Mouse (Mus musculus) adrenal gland, adult 8-10 months (tissue): ENCODE results near the gene Col4a3bp. TPM values are rescaled to one million over a fixed set of nuclear protein-coding genes. Genes with fewer than 3 reads are reported as not detected.

Experiments used
- DNase-seq: peaks from one replicate; pipeline ENCODE4 v3.0.0; 2022
- total RNA-seq, 4 experiments: library from RNA; stranded (reverse); gene quantifications; 2 replicates each; pipeline ENCODE4 v1.2.4; 2022

Col4a3bp gene
- 100 to 1,000 TPM in 2 of 4 experiments, 10 to 100 TPM in 2; 91.6 to 134 (median 104) TPM for total RNA-seq

DNA sequence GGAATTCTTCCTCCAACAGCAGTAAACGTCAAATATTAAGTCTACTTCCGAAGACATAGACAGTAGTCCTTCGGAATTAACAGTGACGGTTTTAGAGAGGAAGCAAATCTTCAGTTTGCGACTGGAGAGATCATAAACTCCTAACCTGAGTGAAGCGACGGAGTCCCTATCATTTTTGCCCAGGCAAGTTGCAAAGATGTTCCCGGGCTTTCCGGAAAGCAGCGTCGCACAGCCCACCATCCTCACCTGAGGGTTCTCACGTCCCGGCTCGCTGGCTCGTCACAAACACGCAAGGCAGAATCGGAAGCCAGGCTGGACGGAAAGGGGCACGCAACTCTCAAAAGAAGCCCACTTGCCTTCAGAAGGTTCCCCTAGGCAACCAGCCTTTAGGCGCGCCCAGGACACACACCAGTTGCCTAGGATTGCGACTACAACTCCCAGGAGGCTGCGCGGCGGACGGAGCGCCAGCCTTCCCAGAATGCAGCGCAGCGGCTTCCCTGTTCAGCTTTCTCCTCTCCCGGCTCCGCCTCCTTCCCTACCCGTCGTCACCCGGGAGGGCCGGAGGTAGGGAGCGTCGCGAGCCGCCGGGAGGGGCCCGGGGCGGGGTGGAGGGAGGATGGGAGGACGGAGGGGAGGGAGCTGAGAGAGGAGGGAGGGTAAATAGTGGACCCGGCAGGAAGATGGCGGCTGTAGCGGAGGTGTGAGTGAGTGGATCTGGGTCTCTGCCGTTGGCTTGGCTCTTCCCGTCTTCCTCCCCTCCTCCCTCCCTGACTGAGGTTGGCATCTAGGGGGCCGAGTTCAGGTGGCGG lies at the start of gene Col4a3bp, which contains the start of gene Polk:
Gene Col4a3bp (plus strand): TSS at position 538 of the 809 bp plus-strand sequence.
Gene Polk (minus strand): TSS at position 499 of the 809 bp plus-strand sequence.
- peak; percentile 97 for DNase-seq

GRCm38 (mm10) chr13:96496630-96497029 lies 45.8 kb upstream of the Col4a3bp start:
- no peak for DNase-seq

DNA sequence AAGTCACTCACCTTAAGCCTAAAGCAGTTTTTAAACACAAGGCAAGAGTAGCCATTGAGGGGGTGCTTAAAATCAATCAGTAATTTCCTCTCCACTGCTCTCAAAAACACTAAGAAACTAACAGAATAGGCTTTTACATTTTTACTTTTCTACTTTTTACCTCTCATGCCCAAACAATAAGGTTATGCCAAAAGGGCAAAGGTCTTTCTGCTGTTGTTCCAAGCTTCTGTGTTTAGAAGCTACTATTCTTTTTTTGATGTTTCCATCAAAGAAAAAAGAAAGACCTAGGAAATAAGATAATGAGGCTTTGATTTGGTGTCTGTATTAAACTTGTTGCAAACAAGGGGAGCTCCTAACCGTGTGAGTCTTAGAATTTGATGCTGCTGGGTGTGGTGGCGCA lies 42.5 kb upstream of the Col4a3bp start:
- DNase-seq = no peak

DNA sequence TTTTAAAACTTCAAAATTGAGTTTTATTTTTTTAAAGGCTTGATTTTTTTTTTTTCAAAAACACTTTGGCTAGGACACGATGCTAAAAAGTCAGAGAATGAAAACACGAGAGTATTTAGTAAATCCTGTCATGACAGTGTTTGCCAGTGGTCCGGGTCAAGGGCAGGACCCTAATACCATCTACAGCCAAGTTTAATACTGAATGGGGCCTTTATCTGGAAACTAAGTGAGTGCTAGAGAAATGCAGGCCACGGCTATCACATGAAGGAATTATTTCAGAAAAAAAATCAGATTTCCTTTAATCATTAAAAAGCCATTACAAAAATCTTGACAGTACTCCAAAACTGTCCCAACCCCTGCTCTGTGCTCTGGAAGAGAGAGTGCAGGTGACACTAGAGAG lies 36.8 kb upstream of the Col4a3bp start:
- no peak for DNase-seq

DNA sequence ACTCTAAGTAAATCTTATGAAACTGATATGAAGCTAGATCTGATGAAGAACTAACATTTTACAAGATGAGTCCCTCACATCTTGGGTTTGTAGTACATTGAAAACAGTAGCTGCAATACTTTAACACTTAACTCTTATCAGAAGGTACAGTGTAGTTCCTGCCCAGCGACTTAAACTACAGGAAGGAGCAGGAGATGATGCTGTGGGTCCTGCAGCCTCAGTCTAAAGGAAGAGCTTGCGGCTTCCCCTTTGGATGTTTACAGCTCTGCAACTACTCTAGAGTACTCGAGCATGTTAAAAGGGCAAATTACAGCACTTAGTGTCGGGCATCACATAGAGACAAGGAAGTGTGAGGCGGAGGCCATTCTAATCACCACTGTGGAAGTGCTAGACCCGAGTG lies 36.1 kb upstream of the Col4a3bp start:
- no peak for DNase-seq

GRCm38 (mm10) chr13:96507541-96507940 lies 34.9 kb upstream of the Col4a3bp start:
- no peak for DNase-seq

- DNase-seq = peak; percentile 54
These were observed 31.8 kb upstream of the Col4a3bp start for GRCm38 (mm10) chr13:96510635-96511034.

DNA sequence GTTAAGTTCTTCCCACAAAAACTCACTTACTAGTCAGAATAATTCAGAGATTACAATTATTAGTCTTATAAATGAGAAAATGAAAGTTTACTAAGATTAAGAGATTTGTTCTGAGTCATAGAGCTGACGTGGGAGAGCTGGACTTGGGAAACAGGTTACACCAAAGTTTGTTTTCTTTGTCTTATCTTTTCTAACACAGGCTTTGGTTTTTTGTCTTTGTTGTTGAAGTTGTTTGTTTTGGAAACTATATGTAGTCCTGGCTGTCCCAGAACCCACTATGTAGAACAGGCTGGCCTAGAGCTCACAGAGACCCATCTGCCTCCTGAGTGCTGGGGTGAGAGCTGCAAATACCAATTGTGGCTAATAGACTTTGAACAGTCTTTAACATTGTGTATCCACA lies 31.2 kb upstream of the Col4a3bp start:
- DNase-seq = no peak

DNA sequence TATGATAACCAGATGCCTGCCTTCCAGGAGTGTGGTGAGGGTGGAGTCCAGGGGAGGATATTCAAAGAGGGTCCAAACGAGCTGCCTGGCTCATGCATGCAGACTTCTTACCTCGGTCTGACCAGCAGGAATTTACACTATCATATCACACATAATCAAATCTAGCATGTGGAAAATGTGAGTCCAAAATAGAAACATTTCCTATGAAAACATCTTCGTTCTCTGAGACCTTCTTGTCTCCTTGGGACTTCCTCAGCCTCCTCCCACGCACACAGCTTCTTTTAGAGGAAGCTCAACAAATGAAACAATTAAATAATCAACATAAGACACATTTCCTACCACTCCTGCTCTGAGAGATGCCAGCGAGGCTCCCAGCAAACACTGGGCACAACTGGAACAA lies 30.5 kb upstream of the Col4a3bp start:
- no peak for DNase-seq

DNA sequence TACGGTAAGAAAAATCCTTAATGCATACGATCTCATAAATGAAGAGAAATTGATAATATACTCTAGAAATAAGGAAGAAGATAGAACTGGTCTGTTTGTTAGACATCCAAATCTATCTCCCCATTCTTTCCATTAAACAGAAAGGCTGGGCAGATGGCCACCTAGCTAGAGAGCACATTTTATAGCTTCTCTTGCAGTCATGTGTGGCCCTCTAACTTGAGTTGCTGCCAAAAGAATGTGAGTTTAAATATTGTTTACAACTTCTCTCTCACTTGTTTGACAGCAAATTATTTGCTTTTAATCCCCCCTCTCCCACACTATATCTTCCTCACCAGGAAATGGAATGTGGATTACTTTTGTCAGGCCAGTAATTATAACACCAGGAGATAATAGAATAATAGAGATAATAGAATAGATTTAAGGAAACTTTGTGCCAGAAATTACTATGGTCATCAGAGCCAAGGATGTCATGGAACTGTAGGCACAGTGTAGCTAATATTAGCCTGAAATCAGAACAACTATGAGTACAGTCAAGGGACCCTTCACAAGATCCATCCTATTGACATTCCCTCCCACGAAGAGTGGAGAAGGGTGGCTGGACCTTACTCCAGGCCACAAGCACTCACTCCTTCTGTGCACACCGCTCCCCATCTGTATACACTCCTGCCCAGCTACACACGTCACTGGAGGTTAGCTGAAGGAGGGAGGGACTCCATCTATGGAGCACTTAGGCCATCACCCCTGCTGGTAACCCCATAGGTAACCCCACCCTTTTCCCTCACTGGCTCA lies 28.1 kb upstream of the Col4a3bp start:
- no peak for DNase-seq

- DNase-seq = no peak
These were observed 26.2 kb upstream of the Col4a3bp start for GRCm38 (mm10) chr13:96516249-96516648.

DNA sequence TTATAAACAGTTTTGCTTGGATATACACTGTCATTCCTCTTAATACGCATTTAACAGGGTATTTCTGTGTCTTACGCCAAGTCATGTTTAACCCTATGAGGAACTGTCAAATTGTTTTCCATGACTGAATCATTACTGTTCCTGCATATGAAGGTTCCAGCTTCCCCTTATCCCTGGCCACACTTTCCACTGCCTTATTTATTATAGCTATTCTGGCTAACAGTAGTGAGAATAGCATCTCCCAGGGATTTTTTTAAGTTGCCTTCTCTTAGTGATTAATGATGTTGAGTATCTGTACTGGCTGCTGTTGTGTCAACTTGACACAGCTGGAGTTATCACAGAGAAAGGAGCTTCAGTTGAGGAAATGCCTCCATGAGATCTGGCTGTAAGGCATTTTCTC lies 25.1 kb upstream of the Col4a3bp start:
- DNase-seq = no peak

DNA sequence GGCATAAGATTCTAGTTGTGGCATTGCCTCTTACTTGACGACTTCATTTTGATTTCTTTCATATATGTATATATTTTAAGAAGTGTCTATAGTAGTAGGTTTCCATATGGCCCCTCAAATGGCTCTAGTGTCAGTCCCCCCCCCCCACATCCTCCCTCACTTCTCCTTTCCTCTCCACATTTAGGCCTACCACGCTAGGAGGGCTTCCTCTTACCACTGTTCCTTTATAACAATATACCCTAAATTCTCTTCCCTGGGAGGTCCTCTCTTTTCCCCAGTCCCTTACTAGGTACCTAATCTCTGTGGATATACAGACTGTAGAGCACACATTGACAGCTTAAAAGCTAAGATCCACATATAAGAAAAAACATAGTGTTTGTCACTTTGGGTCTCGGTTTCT lies 21.1 kb upstream of the Col4a3bp start:
- DNase-seq = no peak

DNA sequence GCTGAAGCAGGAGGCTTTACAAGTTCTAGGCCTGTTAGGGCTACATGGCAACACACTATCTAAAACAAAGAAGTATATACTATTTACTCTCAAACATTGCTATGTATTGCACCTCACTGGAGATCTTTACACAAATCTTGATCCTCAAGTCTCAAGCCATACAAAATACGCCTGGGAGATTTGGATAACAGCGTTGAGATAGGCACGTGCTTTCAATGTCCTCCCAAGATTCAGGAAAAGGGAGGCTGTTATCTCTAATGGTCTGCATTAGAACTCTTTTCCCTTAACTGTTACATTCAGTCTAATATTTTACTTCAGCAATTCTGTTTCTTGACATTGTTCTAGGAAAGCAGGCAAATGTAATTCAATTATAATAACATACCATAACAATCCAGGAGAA lies 15.4 kb upstream of the Col4a3bp start:
- DNase-seq = no peak

GRCm38 (mm10) chr13:96527856-96528255 lies 14.6 kb upstream of the Col4a3bp start:
- no peak for DNase-seq

DNA sequence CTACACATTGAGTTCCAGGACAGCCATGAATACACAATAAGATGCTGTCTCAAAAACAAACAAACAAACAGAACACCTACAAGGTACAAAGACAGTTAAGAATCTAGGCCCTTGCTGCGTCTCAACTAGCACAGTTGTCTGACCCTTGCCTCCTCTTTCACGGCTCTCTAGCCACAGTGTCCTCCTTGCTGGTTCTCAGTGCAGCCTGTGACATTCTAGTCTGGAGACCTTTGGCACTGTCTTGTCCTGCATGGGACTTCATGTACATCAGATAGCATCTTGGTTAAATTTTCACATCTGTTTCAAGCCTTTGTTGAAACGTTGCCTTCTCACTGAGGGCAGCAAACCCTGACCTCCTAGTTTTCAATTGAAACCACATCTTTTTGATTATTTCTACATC lies 13.6 kb upstream of the Col4a3bp start:
- DNase-seq = no peak

GRCm38 (mm10) chr13:96529542-96529941 lies 12.9 kb upstream of the Col4a3bp start:
- no peak for DNase-seq

GRCm38 (mm10) chr13:96530064-96530463 lies 12.4 kb upstream of the Col4a3bp start:
- no peak for DNase-seq

GRCm38 (mm10) chr13:96532176-96532575 lies 10.2 kb upstream of the Col4a3bp start:
- no peak for DNase-seq

- DNase-seq = no peak
These were observed 8.7 kb upstream of the Col4a3bp start for GRCm38 (mm10) chr13:96533742-96534141.

DNA sequence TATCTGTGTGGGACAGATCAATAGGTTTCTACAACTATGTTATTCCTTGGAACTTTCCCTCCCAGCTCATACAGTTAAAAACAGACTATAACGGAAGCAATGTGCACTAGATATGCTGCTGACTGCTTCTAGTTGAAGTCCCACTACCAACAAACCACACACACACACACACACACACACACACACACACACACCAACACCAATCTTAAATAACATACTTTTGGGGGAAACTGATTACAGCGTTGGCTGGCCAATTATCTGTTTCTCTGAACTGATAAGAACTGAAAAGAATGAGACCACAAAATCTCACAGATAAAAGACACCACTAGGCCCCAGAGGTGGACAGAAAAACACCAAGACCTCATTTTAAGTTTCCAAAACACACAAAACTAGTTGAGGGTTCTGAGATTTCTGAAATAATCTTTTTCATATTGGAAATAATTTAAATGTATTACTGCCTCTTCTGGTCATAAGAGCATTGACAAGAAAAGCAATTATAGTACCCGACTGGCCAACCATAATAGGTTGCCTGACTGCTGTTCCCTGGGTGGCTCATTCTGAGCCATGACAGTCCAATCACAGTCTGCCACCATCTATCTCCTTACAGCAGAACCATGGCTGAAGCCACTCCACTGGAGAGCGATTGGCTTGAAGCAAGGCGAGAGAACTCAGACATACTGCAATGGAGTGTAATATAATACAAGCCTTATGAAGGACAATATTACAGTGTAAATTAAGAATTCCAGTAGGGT lies 5.4 kb upstream of the Col4a3bp start:
- no peak for DNase-seq

DNA sequence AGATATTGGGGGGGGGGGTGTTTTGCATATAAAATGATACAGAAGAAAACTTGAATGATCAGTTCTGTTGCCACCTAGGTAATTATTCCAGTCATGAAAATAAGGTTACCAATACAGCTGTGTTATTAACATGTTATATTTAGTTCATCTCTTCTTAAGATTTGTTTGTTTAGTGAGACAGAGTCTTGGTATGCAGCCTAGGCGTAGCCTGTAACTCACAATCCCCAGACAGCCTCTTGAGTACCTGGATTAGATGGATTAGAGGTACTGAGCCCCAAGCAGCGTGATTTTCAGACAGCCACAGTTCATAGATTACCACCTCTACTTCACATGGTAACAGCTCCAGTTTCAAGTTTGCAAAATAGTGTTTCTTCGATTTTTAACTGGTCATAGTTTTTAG lies 4.3 kb upstream of the Col4a3bp start:
- no peak for DNase-seq

GRCm38 (mm10) chr13:96541381-96541780 lies 1.0 kb upstream of the Col4a3bp start:
- DNase-seq = no peak
